Mouse (Mus musculus): ENCODE results near the gene Chdh. TPM values are rescaled to one million over a fixed set of nuclear protein-coding genes. Genes with fewer than 3 reads are reported as not detected.

Chdh gene
- polyA plus RNA-seq (2021) = 1.9 TPM

- TF ChIP-seq CTCF (IDR thresholded peaks at IDR 0.05) = no peak
- no peaks in the 10 kb centered on the region for H3K27me3 ChIP-seq
- ChIA-PET POLR2A (interaction anchor here (0.9 to 2.2 kb wide), 3 partner anchors 9 to 17 kb away, joined by 4 to 7 read pairs (median 4); no protein-coding TSS in a partner anchor), CTCF (interaction anchor here (1.5 kb wide), 1 partner anchor 26 kb away, joined by 3 read pairs; no protein-coding TSS in a partner anchor)
- DNase-seq (ENCODE audit: low read depth, low spot score) (no peak), ATAC-seq (no peak)
- in situ Hi-C loops (cut with MboI; ENCODE audit: low pct_unique_long_range_greater_than_20kb) = no loop called here
These were observed at the start of gene Chdh, which contains the start of gene Il17rb for GRCm38 (mm10) chr14:30008733-30009575. Gene Chdh (plus strand): TSS chr14:30009023. Gene Il17rb (minus strand): TSS chr14:30008896.

- no peak for DNase-seq (ENCODE audit: low read depth, low spot score)
- no peak for ATAC-seq
- in situ Hi-C loops (cut with MboI; ENCODE audit: low pct_unique_long_range_greater_than_20kb) = no loop called here
- CTCF ChIA-PET = no interaction called here
- POLR2A ChIA-PET = no interaction called here
- H3K27me3 ChIP-seq = no peaks in the 10 kb centered on the region
- no peak for TF ChIP-seq CTCF (IDR thresholded peaks at IDR 0.05)
These were observed 41.2 kb upstream of the Chdh start for GRCm38 (mm10) chr14:29967611-29968010.

GRCm38 (mm10) chr14:29968075-29968821 lies 40.6 kb upstream of the Chdh start, which contains the start of gene Selenok:
Gene Selenok (plus strand): TSS chr14:29968308.
- in situ Hi-C loops (cut with MboI; ENCODE audit: low pct_unique_long_range_greater_than_20kb) = no loop called here
- peak; percentile 89 for DNase-seq (ENCODE audit: low read depth, low spot score)
- POLR2A ChIA-PET = interaction anchor here (2.1 kb wide), 1 partner anchor 10 kb away, joined by 6 read pairs; the partner anchor contains the start of gene Actr8
- TF ChIP-seq CTCF (IDR thresholded peaks at IDR 0.05) = no peak
- ATAC-seq = peak; percentile 99
- no peaks in the 10 kb centered on the region for H3K27me3 ChIP-seq
- CTCF ChIA-PET = no interaction called here

DNA sequence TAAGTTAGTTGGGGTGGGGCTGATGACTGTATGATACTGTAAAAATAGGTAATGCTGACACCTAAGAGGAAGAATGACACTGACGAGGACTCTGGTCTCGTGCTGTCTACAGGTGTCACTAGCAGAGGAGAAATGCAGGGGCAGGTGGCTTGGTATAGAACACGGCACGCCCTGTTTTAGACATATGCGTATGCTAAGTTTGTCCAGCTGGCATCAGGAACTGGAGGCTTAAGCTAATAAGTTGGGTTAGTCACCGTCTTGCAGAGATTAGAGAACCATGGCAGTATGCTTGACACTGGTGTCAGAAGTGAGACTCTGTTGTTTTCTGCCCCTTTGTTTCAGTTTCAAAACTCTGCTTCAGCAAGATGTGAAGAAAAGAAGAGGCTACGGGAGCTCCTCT lies 37.4 kb upstream of the Chdh start:
- CTCF ChIA-PET = no interaction called here
- POLR2A ChIA-PET = no interaction called here
- H3K27me3 ChIP-seq = no peaks in the 10 kb centered on the region
- in situ Hi-C loops (cut with MboI; ENCODE audit: low pct_unique_long_range_greater_than_20kb) = no loop called here
- TF ChIP-seq CTCF (IDR thresholded peaks at IDR 0.05) = no peak
- ATAC-seq (no peak), DNase-seq (ENCODE audit: low read depth, low spot score) (no peak)

GRCm38 (mm10) chr14:29971993-29972392 lies 36.8 kb upstream of the Chdh start:
- TF ChIP-seq CTCF (IDR thresholded peaks at IDR 0.05) = no peak
- in situ Hi-C loops (cut with MboI; ENCODE audit: low pct_unique_long_range_greater_than_20kb) = no loop called here
- CTCF ChIA-PET = no interaction called here
- DNase-seq (ENCODE audit: low read depth, low spot score) = no peak
- H3K27me3 ChIP-seq = no peaks in the 10 kb centered on the region
- POLR2A ChIA-PET = no interaction called here
- ATAC-seq = no peak

DNA sequence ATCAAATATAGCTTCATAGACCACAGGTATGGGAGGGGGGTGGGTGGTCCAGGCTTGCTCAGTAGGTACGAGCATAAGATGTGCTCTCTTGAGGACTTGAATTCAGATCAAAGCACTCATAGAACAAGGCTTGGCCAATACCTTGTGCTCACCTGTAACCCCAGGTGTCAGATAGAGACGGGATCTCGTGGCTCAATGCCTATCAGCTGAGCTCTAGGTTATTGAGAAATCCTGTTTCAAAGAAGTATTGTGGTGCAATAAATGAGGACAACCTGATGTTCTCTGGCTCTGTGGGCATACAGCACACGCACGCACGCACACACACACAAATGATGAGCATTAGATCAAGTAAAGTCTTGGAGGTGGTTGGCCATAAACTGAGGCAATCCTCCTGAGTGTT lies 31.9 kb upstream of the Chdh start:
- DNase-seq (ENCODE audit: low read depth, low spot score) = no peak
- ATAC-seq = no peak
- no peaks in the 10 kb centered on the region for H3K27me3 ChIP-seq
- TF ChIP-seq CTCF (IDR thresholded peaks at IDR 0.05) = no peak
- in situ Hi-C loops (cut with MboI; ENCODE audit: low pct_unique_long_range_greater_than_20kb) = loop anchor here (25.0 kb wide), 1 partner anchor 685 kb away; the partner anchor contains the start of gene Rft1
- ChIA-PET POLR2A (no interaction called here), CTCF (interaction anchor here (1.8 kb wide), 1 partner anchor 11 kb away, joined by 4 read pairs; no protein-coding TSS in a partner anchor)

- peak; percentile 96 for ATAC-seq
- no peak for DNase-seq (ENCODE audit: low read depth, low spot score)
- in situ Hi-C loops (cut with MboI; ENCODE audit: low pct_unique_long_range_greater_than_20kb) = loop anchor here (25.0 kb wide), 1 partner anchor 684 kb away; the partner anchor contains the start of gene Rft1
- no peaks in the 10 kb centered on the region for H3K27me3 ChIP-seq
- POLR2A ChIA-PET = interaction anchor here (0.5 to 1.2 kb wide), 7 partner anchors 9 to 1994 kb away, joined by 3 to 7 read pairs (median 3); no protein-coding TSS in a partner anchor
- CTCF ChIA-PET = interaction anchor here (1.0 to 1.8 kb wide), 2 partner anchors 12 to 481 kb away, joined by 3 to 4 read pairs; no protein-coding TSS in a partner anchor
- TF ChIP-seq CTCF (IDR thresholded peaks at IDR 0.05) = no peak
These were observed 30.3 kb upstream of the Chdh start, which contains the start of gene Actr8 for GRCm38 (mm10) chr14:29978254-29979204. Gene Actr8 (plus strand): TSS chr14:29978337.

GRCm38 (mm10) chr14:29980447-29981205 lies 28.2 kb upstream of the Chdh start:
- TF ChIP-seq CTCF (IDR thresholded peaks at IDR 0.05) = peak; percentile 39
- ChIA-PET POLR2A (no interaction called here), CTCF (interaction anchor here (1.2 to 1.6 kb wide), 2 partner anchors 8 to 27 kb away, joined by 3 to 4 read pairs; no protein-coding TSS in a partner anchor)
- ATAC-seq = no peak
- DNase-seq (ENCODE audit: low read depth, low spot score) = no peak
- H3K27me3 ChIP-seq = no peaks in the 10 kb centered on the region
- in situ Hi-C loops (cut with MboI; ENCODE audit: low pct_unique_long_range_greater_than_20kb) = loop anchor here (10.0 to 25.0 kb wide), 2 partner anchors 494 to 682 kb away; partner anchors contain the start of genes Dcp1a and Rft1

GRCm38 (mm10) chr14:29986096-29986495 lies 22.7 kb upstream of the Chdh start:
- no peak for TF ChIP-seq CTCF (IDR thresholded peaks at IDR 0.05)
- H3K27me3 ChIP-seq = no peaks in the 10 kb centered on the region
- CTCF ChIA-PET = no interaction called here
- POLR2A ChIA-PET = interaction anchor here (1.8 kb wide), 1 partner anchor 9 kb away, joined by 5 read pairs; no protein-coding TSS in a partner anchor
- in situ Hi-C loops (cut with MboI; ENCODE audit: low pct_unique_long_range_greater_than_20kb) = loop anchor here (10.0 to 25.0 kb wide), 2 partner anchors 489 to 676 kb away; partner anchors contain the start of genes Dcp1a and Rft1
- DNase-seq (ENCODE audit: low read depth, low spot score) = no peak
- ATAC-seq = no peak

Data from Patski (cell line).